Mouse (Mus musculus) olfactory bulb, adult 2 months (tissue): ENCODE results near the gene Olfr316.

ENCODE experiments used
- CTCF ChIP-seq: fragments of 200-500 bp; IDR thresholded peaks from 2 replicates; pipeline ENCODE4 v1.5.1; 2012; ENCODE audit warnings: low read depth, mild to moderate bottlenecking, low read length, moderate library complexity; ENCODE audit not compliant: insufficient read depth
- POLR2A ChIP-seq: fragments of 200-500 bp; IDR thresholded peaks from 2 replicates; pipeline ENCODE4 v1.6.1; 2012; ENCODE audit warnings: mild to moderate bottlenecking, low read depth, low read length, moderate library complexity; ENCODE audit not compliant: insufficient read depth

DNA sequence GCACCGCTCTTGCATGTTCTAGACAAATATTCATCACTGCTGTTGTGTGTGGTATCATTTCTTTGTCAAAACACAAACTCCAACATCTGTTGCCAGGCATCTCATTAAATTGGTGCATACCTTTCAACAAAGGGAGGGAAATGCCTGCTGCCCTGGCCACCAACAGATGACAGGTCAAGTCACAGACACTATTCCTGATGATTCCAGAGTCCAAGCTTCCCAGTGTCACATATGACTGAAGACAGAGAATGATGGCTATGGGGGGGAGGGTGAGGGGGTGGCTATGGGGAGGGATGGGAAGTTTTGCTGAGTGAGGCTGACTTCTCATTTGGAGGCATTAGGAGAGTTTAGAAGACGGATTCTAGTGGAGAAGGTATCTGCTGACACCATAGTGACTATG is 31.6 kb downstream of the Olfr316 start:
- TF ChIP-seq POLR2A: no peak
- no peak for TF ChIP-seq CTCF
